8 mouse cellular contexts compared by ENCODE assay signal in the genomic region with DNA sequence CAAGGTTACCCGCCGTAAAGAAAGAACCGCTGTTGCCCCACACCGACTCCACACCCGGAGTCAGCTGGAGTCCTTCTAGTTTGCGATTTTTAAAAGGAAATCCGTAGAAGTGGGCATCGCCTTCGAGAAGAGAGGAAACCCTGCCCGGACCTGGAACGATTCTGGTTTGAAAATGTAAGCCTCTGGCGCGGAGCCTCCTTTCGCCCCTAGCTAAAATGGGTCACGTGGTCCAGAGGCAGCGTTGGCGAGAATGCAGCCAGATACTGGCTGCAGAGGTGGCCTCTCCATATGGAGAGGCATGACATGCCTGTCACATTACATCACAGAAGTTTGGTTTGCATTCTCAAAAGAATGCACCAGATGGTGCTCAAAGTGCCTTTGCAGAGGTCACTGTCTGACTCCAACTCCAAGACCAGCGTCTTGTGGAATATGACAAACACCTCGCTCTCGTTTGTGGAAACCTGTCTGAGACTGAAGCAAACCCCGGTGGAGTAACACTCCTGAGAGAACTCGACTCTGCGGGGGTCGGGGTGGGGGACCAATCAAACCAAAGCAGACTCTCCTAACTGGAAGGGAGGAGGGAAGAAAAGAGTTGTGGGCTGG.
A peak's percentile ranks its signal among the peaks of the same experiment; 100 is the strongest.
DNase-seq lines count a peak whose midpoint lies in the region; ATAC-seq and TF ChIP-seq lines count a peak whose summit lies in the region.

No protein-coding gene starts in this region.

- H3K9me3 ChIP-seq in embryonic facial prominence, embryonic 10.5 days, result no peaks in the 10 kb centered on the region
- no peaks in the 10 kb centered on the region for H3K9me3 ChIP-seq in heart, embryonic 12.5 days (replicated peaks)
- no peaks in the 10 kb centered on the region for H3K9me3 ChIP-seq in kidney, embryonic 14.5 days (ENCODE audit: control insufficient read depth, low read length)
- H3K9me3 ChIP-seq in neural tube, embryonic 12.5 days, result no peaks in the 10 kb centered on the region

- H3K4me2 ChIP-seq in heart, embryonic 12.5 days, result peak overlapping the region; percentile 74
- peak overlapping the region; percentile 75 for H3K4me2 ChIP-seq in kidney, embryonic 14.5 days (replicated peaks; ENCODE audit: low read depth, low read length)
- peak overlapping the region; percentile 73 for H3K4me2 ChIP-seq in neural tube, embryonic 12.5 days (replicated peaks)

- peak overlapping the region; percentile 79 for H3K27ac ChIP-seq in embryonic facial prominence, embryonic 10.5 days (replicated peaks)
- H3K27ac ChIP-seq in heart, embryonic 12.5 days (ENCODE audit: poor library complexity, severe bottlenecking), result peak overlapping the region; percentile 93
- H3K27ac ChIP-seq in kidney, embryonic 14.5 days (ENCODE audit: low read depth, low read length), result peak overlapping the region; percentile 37
- H3K27ac ChIP-seq in neural tube, embryonic 12.5 days, result no peak overlapping the region
- H3K27ac ChIP-seq in thymus, adult 2 months (ENCODE audit: control insufficient read depth, insufficient read depth, low read length), result peak overlapping the region; percentile 11; the same call in 1 of the 2 replicates

- peak overlapping the region; percentile 72 for H3K4me3 ChIP-seq in embryonic facial prominence, embryonic 10.5 days
- H3K4me3 ChIP-seq in heart, embryonic 12.5 days, result peak overlapping the region; percentile 63
- H3K4me3 ChIP-seq in kidney, embryonic 14.5 days (ENCODE audit: low read length), result peak overlapping the region; percentile 58
- H3K4me3 ChIP-seq in neural tube, embryonic 12.5 days, result peak overlapping the region; percentile 57
- H3K4me3 ChIP-seq in thymus, adult 2 months (ENCODE audit: control insufficient read depth, insufficient read depth, low read length), result peak overlapping the region; percentile 65

- WGBS in embryonic facial prominence, embryonic 10.5 days, result under 1% methylated on average over 24 of the region's 24 CpGs
- WGBS in heart, embryonic 12.5 days, result under 1% methylated on average over 24 of the region's 24 CpGs
- WGBS in kidney, embryonic 14.5 days, result under 1% methylated on average over 24 of the region's 24 CpGs
- WGBS in neural tube, embryonic 12.5 days, result under 1% methylated on average over 24 of the region's 24 CpGs
- 2% methylated on average over 24 of the region's 24 CpGs for WGBS in thymus, adult 2 months

- peaks cover 9% of the 10 kb centered on the region for H3K4me1 ChIP-seq in embryonic facial prominence, embryonic 10.5 days
- peaks cover 8% of the 10 kb centered on the region for H3K4me1 ChIP-seq in heart, embryonic 12.5 days (replicated peaks)
- no peaks in the 10 kb centered on the region for H3K4me1 ChIP-seq in kidney, embryonic 14.5 days (ENCODE audit: control insufficient read depth, insufficient read depth, low read length)
- H3K4me1 ChIP-seq in neural tube, embryonic 12.5 days, result no peaks in the 10 kb centered on the region
- H3K4me1 ChIP-seq in thymus, adult 2 months (replicated peaks; ENCODE audit: control insufficient read depth, insufficient read depth, low read length), result peaks cover 5% of the 10 kb centered on the region; the same call in 1 of the 2 replicates

- no peak for TF ChIP-seq CTCF in thymus, adult 2 months (IDR thresholded peaks at IDR 0.05; ENCODE audit: borderline replicate concordance, control insufficient read depth, extremely low read depth, insufficient read depth, low read length, poor library complexity)

- TF ChIP-seq POLR2A in thymus, adult 2 months (IDR thresholded peaks at IDR 0.05; ENCODE audit: control insufficient read depth, extremely low read depth, insufficient read depth, low read length, poor library complexity), result 0 out of 2 replicates have a peak, but pooled peaks have one; percentile 5

- H3K36me3 ChIP-seq in embryonic facial prominence, embryonic 10.5 days (replicated peaks), result no peaks in the 10 kb centered on the region
- no peaks in the 10 kb centered on the region for H3K36me3 ChIP-seq in heart, embryonic 12.5 days
- H3K36me3 ChIP-seq in kidney, embryonic 14.5 days (ENCODE audit: control insufficient read depth, insufficient read depth, low read length), result no peaks in the 10 kb centered on the region
- H3K36me3 ChIP-seq in neural tube, embryonic 12.5 days, result no peaks in the 10 kb centered on the region
- no peaks in the 10 kb centered on the region for H3K36me3 ChIP-seq in thymus, adult 2 months (ENCODE audit: control insufficient read depth, insufficient read depth, low read length)

- no peaks in the 10 kb centered on the region for H3K27me3 ChIP-seq in embryonic facial prominence, embryonic 10.5 days (replicated peaks; ENCODE audit: low read depth, poor library complexity, severe bottlenecking)
- no peaks in the 10 kb centered on the region for H3K27me3 ChIP-seq in heart, embryonic 12.5 days (replicated peaks)
- H3K27me3 ChIP-seq in kidney, embryonic 14.5 days (ENCODE audit: control insufficient read depth, insufficient read depth, low read length), result no peaks in the 10 kb centered on the region
- H3K27me3 ChIP-seq in neural tube, embryonic 12.5 days (replicated peaks), result no peaks in the 10 kb centered on the region
- H3K27me3 ChIP-seq in thymus, adult 2 months (ENCODE audit: control insufficient read depth, insufficient read depth, low read length), result no peaks in the 10 kb centered on the region

- peak; percentile 55 for DNase-seq in CD4-positive, CD25-positive, alpha-beta regulatory T cell, adult 2 months (ENCODE audit: low read depth, low spot score)
- DNase-seq in adrenal gland, postnatal 14 days, result peak; percentile 65
- peak; percentile 77 for DNase-seq in embryonic facial prominence, embryonic 10.5 days (ENCODE audit: low spot score)
- DNase-seq in lung, adult 18-20 months, result peak; percentile 52 to 56
- DNase-seq in thymus, adult 2 months, result peak; percentile 58

- H3K9ac ChIP-seq in heart, embryonic 12.5 days, result peak overlapping the region; percentile 74
- peak overlapping the region; percentile 58 for H3K9ac ChIP-seq in kidney, embryonic 14.5 days (ENCODE audit: low read depth, low read length)
- H3K9ac ChIP-seq in neural tube, embryonic 12.5 days, result peak overlapping the region; percentile 56

- ATAC-seq in heart, embryonic 12.5 days (ENCODE audit: insufficient number of reproducible peaks, low FRiP score), result peak; percentile 82
- peak; percentile 41 for ATAC-seq in kidney, embryonic 14.5 days (ENCODE audit: low FRiP score, low TSS enrichment)
- ATAC-seq in neural tube, embryonic 12.5 days (ENCODE audit: low FRiP score, low read depth), result peak; percentile 62
